Mouse (Mus musculus): ENCODE results near the gene Eml6. TPM values are rescaled to one million over a fixed set of nuclear protein-coding genes. Genes with fewer than 3 reads are reported as not detected.
"Not testable (repeated sequence)": the region's sequence is repeated elsewhere in the genome, so short reads cannot be mapped to it uniquely, and the experiment has no call there.

Gene Eml6
- polyA plus RNA-seq, 1 experiment: not detected

- TF ChIP-seq TAL1 (IDR thresholded peaks at IDR 0.05; ENCODE audit: low read length): no peak
- no peak for TF ChIP-seq GATA1 (IDR thresholded peaks at IDR 0.05; ENCODE audit: low read length)
- no peaks in the 10 kb centered on the region for H3K9me3 ChIP-seq (ENCODE audit: control insufficient read depth, low read length)
- no peaks in the 10 kb centered on the region for H3K4me1 ChIP-seq (ENCODE audit: control insufficient read depth)
- H3K4me3 ChIP-seq (replicated peaks): no peak overlapping the region
- H3K27me3 ChIP-seq (ENCODE audit: control insufficient read depth): no peaks in the 10 kb centered on the region
- no peaks in the 10 kb centered on the region for H3K36me3 ChIP-seq (ENCODE audit: control insufficient read depth)
Observed at GRCm38 (mm10) chr11:29870174-29870573, 155.7 kb downstream of the Eml6 start.

DNA sequence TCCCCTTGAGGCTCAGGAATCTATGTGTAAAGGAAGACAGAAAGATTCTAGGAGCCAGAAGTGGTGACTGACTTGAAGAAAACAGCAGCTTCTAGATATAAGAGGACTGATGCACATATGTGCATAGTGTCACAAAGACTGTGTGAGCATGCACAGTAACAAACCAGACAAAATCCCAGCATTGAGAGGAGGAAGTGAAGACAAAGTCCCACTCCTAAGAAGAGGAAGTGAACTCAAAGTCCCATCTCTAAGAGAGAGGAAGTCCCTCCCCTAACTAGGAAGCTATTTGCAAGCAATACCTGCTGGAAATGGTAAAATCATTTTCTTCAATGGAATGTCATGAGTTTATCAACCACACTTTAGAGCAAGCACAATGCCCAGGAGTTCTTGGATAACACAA, 161.6 kb downstream of the Eml6 start:
- H3K4me3 ChIP-seq (replicated peaks): no peak overlapping the region
- H3K36me3 ChIP-seq (ENCODE audit: control insufficient read depth): no peaks in the 10 kb centered on the region
- no peaks in the 10 kb centered on the region for H3K4me1 ChIP-seq (ENCODE audit: control insufficient read depth)
- H3K27me3 ChIP-seq (ENCODE audit: control insufficient read depth): no peaks in the 10 kb centered on the region
- H3K9me3 ChIP-seq (ENCODE audit: control insufficient read depth, low read length): no peaks in the 10 kb centered on the region
- no peak for TF ChIP-seq GATA1 (IDR thresholded peaks at IDR 0.05; ENCODE audit: low read length)
- TF ChIP-seq TAL1 (IDR thresholded peaks at IDR 0.05; ENCODE audit: low read length): no peak

- TF ChIP-seq GATA1 (IDR thresholded peaks at IDR 0.05; ENCODE audit: low read length): no peak
- no peak for TF ChIP-seq TAL1 (IDR thresholded peaks at IDR 0.05; ENCODE audit: low read length)
- Histone ChIP-seq H3K36me3 (ENCODE audit: control insufficient read depth) (no peaks in the 10 kb centered on the region), H3K4me1 (ENCODE audit: control insufficient read depth) (no peaks in the 10 kb centered on the region), H3K27me3 (ENCODE audit: control insufficient read depth) (no peaks in the 10 kb centered on the region), H3K4me3 (replicated peaks) (no peak overlapping the region), H3K9me3 (ENCODE audit: control insufficient read depth, low read length) (no peaks in the 10 kb centered on the region)
Observed at GRCm38 (mm10) chr11:29861750-29862397, 164.0 kb downstream of the Eml6 start.

DNA sequence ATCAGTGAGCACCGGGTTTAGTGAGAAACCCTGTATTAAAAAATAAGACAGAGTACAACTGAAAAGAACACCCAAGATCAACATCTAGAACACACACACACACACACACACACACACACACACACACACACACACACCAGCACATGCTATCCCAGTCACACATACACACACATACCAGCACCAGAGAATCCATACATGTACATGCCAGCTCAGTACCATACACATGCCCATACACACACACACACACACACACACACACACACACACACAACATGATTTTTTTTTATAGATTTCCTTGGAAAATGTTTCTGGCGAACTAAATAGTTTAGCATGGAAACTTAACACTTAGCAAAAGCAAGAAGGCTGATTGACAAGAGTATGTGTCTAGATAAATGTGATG, 164.8 kb downstream of the Eml6 start:
- TF ChIP-seq GATA1 (IDR thresholded peaks at IDR 0.05; ENCODE audit: low read length): no peak
- no peak for TF ChIP-seq TAL1 (IDR thresholded peaks at IDR 0.05; ENCODE audit: low read length)
- no peaks in the 10 kb centered on the region for H3K4me1 ChIP-seq (ENCODE audit: control insufficient read depth)
- H3K27me3 ChIP-seq (ENCODE audit: control insufficient read depth): no peaks in the 10 kb centered on the region
- H3K9me3 ChIP-seq (ENCODE audit: control insufficient read depth, low read length): no peaks in the 10 kb centered on the region
- H3K4me3 ChIP-seq (replicated peaks): no peak overlapping the region
- no peaks in the 10 kb centered on the region for H3K36me3 ChIP-seq (ENCODE audit: control insufficient read depth)

DNA sequence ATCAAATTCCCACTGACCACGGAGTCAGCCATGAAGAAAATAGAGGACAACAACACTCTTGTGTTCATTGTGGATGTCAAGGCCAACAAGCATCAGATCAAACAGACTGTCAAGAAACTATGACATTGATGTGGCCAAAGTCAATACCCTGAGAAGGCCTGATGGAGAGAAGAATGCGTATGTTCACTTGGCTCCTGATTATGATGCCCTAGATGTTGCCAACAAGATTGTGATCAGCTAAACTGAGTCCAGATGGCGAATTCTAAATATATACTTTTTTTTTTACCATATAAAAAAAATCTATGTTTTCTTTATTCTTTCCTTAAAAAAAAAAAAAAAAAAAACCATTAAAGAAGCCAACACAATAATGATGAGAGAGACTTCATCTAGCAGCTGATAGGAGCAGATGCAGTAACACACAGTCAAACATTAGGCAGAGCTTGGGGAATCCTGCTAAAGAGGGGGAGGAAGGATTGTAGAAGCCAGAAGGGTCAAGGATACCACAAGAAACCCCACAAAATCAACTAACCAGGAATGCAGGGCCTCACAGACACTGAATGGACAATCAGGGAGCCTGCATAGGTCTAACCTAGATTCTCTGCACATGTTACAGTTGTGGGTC, 185.1 kb downstream of the Eml6 start:
- no peak overlapping the region for H3K4me3 ChIP-seq (replicated peaks)
- H3K36me3 ChIP-seq (ENCODE audit: control insufficient read depth): no peaks in the 10 kb centered on the region
- no peaks in the 10 kb centered on the region for H3K4me1 ChIP-seq (ENCODE audit: control insufficient read depth)
- H3K9me3 ChIP-seq (ENCODE audit: control insufficient read depth, low read length): no peaks in the 10 kb centered on the region
- TF ChIP-seq GATA1 (IDR thresholded peaks at IDR 0.05; ENCODE audit: low read length) (no peak), TAL1 (IDR thresholded peaks at IDR 0.05; ENCODE audit: low read length) (no peak)
- no peaks in the 10 kb centered on the region for H3K27me3 ChIP-seq (ENCODE audit: control insufficient read depth)

- Histone ChIP-seq H3K9me3 (ENCODE audit: control insufficient read depth, low read length) (no peaks in the 10 kb centered on the region), H3K27me3 (ENCODE audit: control insufficient read depth) (no peaks in the 10 kb centered on the region), H3K4me1 (ENCODE audit: control insufficient read depth) (no peaks in the 10 kb centered on the region), H3K4me3 (replicated peaks) (no peak overlapping the region), H3K36me3 (ENCODE audit: control insufficient read depth) (no peaks in the 10 kb centered on the region)
- TF ChIP-seq TAL1 (IDR thresholded peaks at IDR 0.05; ENCODE audit: low read length) (no peak), GATA1 (IDR thresholded peaks at IDR 0.05; ENCODE audit: low read length) (no peak)
Observed at GRCm38 (mm10) chr11:29839781-29840180, 186.1 kb downstream of the Eml6 start.

- Histone ChIP-seq H3K4me3 (replicated peaks) (no peak overlapping the region), H3K36me3 (ENCODE audit: control insufficient read depth) (no peaks in the 10 kb centered on the region), H3K27me3 (ENCODE audit: control insufficient read depth) (no peaks in the 10 kb centered on the region), H3K4me1 (ENCODE audit: control insufficient read depth) (no peaks in the 10 kb centered on the region), H3K9me3 (ENCODE audit: control insufficient read depth, low read length) (no peaks in the 10 kb centered on the region)
- TF ChIP-seq TAL1 (IDR thresholded peaks at IDR 0.05; ENCODE audit: low read length) (no peak), GATA1 (IDR thresholded peaks at IDR 0.05; ENCODE audit: low read length) (no peak)
Observed at GRCm38 (mm10) chr11:29837066-29837465, 188.8 kb downstream of the Eml6 start.

DNA sequence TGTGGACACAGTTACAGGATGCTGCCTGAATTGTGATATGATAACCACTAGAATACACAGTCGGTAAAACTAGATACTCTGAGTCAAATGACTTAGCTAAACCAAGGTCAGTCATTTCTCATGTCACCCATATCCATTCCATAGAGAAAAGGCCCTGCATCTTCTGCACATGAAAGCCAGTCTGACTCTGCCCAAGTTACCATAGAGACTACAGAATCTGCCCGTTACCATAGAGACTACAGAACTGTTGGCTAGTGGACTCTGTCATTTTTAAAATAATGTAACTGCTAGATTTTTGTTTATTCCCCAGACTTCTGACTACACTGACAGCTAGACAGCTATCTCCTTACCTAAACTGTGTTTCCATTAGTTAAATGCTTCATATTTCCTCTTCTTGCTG, 198.1 kb downstream of the Eml6 start:
- Histone ChIP-seq H3K9me3 (ENCODE audit: control insufficient read depth, low read length) (no peaks in the 10 kb centered on the region), H3K4me3 (replicated peaks) (no peak overlapping the region), H3K4me1 (ENCODE audit: control insufficient read depth) (no peaks in the 10 kb centered on the region), H3K36me3 (ENCODE audit: control insufficient read depth) (no peaks in the 10 kb centered on the region), H3K27me3 (ENCODE audit: control insufficient read depth) (peaks cover 38% of the 10 kb centered on the region)
- TF ChIP-seq GATA1 (IDR thresholded peaks at IDR 0.05; ENCODE audit: low read length): no peak
- TF ChIP-seq TAL1 (IDR thresholded peaks at IDR 0.05; ENCODE audit: low read length): no peak

- no peak for TF ChIP-seq TAL1 (IDR thresholded peaks at IDR 0.05; ENCODE audit: low read length)
- no peak for TF ChIP-seq GATA1 (IDR thresholded peaks at IDR 0.05; ENCODE audit: low read length)
- Histone ChIP-seq H3K4me1 (ENCODE audit: control insufficient read depth) (no peaks in the 10 kb centered on the region), H3K36me3 (ENCODE audit: control insufficient read depth) (no peaks in the 10 kb centered on the region), H3K9me3 (ENCODE audit: control insufficient read depth, low read length) (no peaks in the 10 kb centered on the region), H3K4me3 (replicated peaks) (no peak overlapping the region), H3K27me3 (ENCODE audit: control insufficient read depth) (peaks cover 45% of the 10 kb centered on the region)
Observed at GRCm38 (mm10) chr11:29826001-29826400, 199.8 kb downstream of the Eml6 start.

- H3K4me1 ChIP-seq (ENCODE audit: control insufficient read depth); H3K9me3 ChIP-seq (ENCODE audit: control insufficient read depth, low read length); H3K4me3 ChIP-seq (replicated peaks); H3K36me3 ChIP-seq (ENCODE audit: control insufficient read depth): not testable (repeated sequence)
- H3K27me3 ChIP-seq (ENCODE audit: control insufficient read depth): peaks cover 45% of the 10 kb centered on the region
Observed at GRCm38 (mm10) chr11:29825271-29825718, 200.5 kb downstream of the Eml6 start, which contains the start of gene 4931440F15Rik. 4931440F15Rik (minus strand) TSS chr11:29825668.

GRCm38 (mm10) chr11:29824474-29825270, 201.2 kb downstream of the Eml6 start:
- peaks cover 49% of the 10 kb centered on the region for H3K27me3 ChIP-seq (ENCODE audit: control insufficient read depth)
- not testable (repeated sequence) for H3K36me3 ChIP-seq (ENCODE audit: control insufficient read depth); H3K4me3 ChIP-seq (replicated peaks); H3K9me3 ChIP-seq (ENCODE audit: control insufficient read depth, low read length); H3K4me1 ChIP-seq (ENCODE audit: control insufficient read depth)
